Mouse (Mus musculus) heart, embryonic 10.5 days (tissue): ENCODE measurements around the gene Arhgap31. TPM values are rescaled to one million over a fixed set of nuclear protein-coding genes. Genes with fewer than 3 reads are reported as not detected.
"Not testable (repeated sequence)": the region's sequence is repeated elsewhere in the genome, so short reads cannot be mapped to it uniquely, and the experiment has no call there.

Source experiments
- DNase-seq: peaks from one replicate; pipeline ENCODE4 v3.0.0-alpha.2; 2017; ENCODE audit warnings: low spot score
- H3K27ac ChIP-seq: fragments of 300-500 bp; sonication (generic); 2 replicates; pipeline ENCODE4 v1.5.1; 2016; ENCODE audit warnings: mild to moderate bottlenecking
- H3K27me3 ChIP-seq: fragments of 300-500 bp; sonication (generic); 2 replicates; pipeline ENCODE4 v1.6.1; 2016; ENCODE audit warnings: mild to moderate bottlenecking; ENCODE audit not compliant: poor library complexity, insufficient read depth, severe bottlenecking
- H3K36me3 ChIP-seq: fragments of 300-500 bp; sonication (generic); 2 replicates; pipeline ENCODE4 v1.6.1; 2016; ENCODE audit warnings: mild to moderate bottlenecking, moderate library complexity
- H3K4me1 ChIP-seq: fragments of 300-500 bp; sonication (generic); 2 replicates; pipeline ENCODE4 v1.6.1; 2016; ENCODE audit warnings: mild to moderate bottlenecking
- H3K4me3 ChIP-seq: fragments of 300-500 bp; sonication (generic); 2 replicates; pipeline ENCODE4 v1.5.1; 2016; ENCODE audit warnings: mild to moderate bottlenecking, moderate library complexity
- H3K9me3 ChIP-seq: fragments of 300-500 bp; sonication (generic); 2 replicates; pipeline ENCODE4 v1.6.1; 2016; ENCODE audit warnings: mild to moderate bottlenecking, moderate library complexity
- WGBS: fragments of 180-500 bp; shearing (Covaris S2); methylation state at CpG from one replicate; pipeline ENCODE4 v1.1.7; 2016; 5-methylcytosine and 5-hydroxymethylcytosine counted together
- polyA plus RNA-seq: library from polyadenylated mRNA; unstranded; fragments of >200 nt; fragmentation: Nextera tagmentation; extraction: Ambion mirVana; gene quantifications from 2 replicates; pipeline ENCODE4 v1.2.1, GENCODE M21; 2016

The Arhgap31 gene
- polyA plus RNA-seq, 1 experiment from 2014 or later: 27.7 TPM

- DNase-seq: no peak
- Histone ChIP-seq H3K9me3 (no peaks in the 10 kb centered on the region), H3K36me3 (peaks cover 5% of the 10 kb centered on the region; the same call in 1 of the 2 replicates), H3K4me1 (peaks cover 7% of the 10 kb centered on the region; the same call in 1 of the 2 replicates), H3K27ac (no peak overlapping the region), H3K27me3 (no peaks in the 10 kb centered on the region), H3K4me3 (no peak overlapping the region)
- 86% methylated on average over 10 of the region's 10 CpGs for WGBS
These were observed 31.0 kb upstream of the Arhgap31 start for GRCm38 (mm10) chr16:38743941-38744673.

GRCm38 (mm10) chr16:38742659-38743131, 29.6 kb upstream of the Arhgap31 start:
- no peaks in the 10 kb centered on the region for H3K27me3 ChIP-seq
- peak; percentile 84 for DNase-seq
- H3K4me3 ChIP-seq: peak overlapping the region; percentile 73
- peaks cover 7% of the 10 kb centered on the region; the same call in 1 of the 2 replicates for H3K4me1 ChIP-seq
- 0% methylated on average over 13 of the region's 13 CpGs for WGBS
- peaks cover 5% of the 10 kb centered on the region; the same call in 1 of the 2 replicates for H3K36me3 ChIP-seq
- H3K9me3 ChIP-seq: no peaks in the 10 kb centered on the region
- peak overlapping the region; percentile 92 for H3K27ac ChIP-seq

GRCm38 (mm10) chr16:38742113-38742658, 29.1 kb upstream of the Arhgap31 start, which contains the start of gene B4galt4:
TSS of gene B4galt4 (plus strand) at chr16:38742264.
- no peaks in the 10 kb centered on the region for H3K27me3 ChIP-seq
- DNase-seq: peak; percentile 90
- peak within 1 kb of the TSS; percentile 92 for H3K27ac ChIP-seq
- peaks cover 5% of the 10 kb centered on the region; the same call in 1 of the 2 replicates for H3K36me3 ChIP-seq
- peak within 1 kb of the TSS; percentile 73 for H3K4me3 ChIP-seq
- H3K4me1 ChIP-seq: peaks cover 7% of the 10 kb centered on the region; the same call in 1 of the 2 replicates
- under 1% methylated on average over 68 of the region's 69 CpGs for WGBS
- H3K9me3 ChIP-seq: no peaks in the 10 kb centered on the region

GRCm38 (mm10) chr16:38741204-38741903, 28.3 kb upstream of the Arhgap31 start:
- Histone ChIP-seq H3K4me3 (peak overlapping the region; percentile 73), H3K9me3 (no peaks in the 10 kb centered on the region), H3K27ac (no peak overlapping the region), H3K4me1 (peaks cover 7% of the 10 kb centered on the region; the same call in 1 of the 2 replicates), H3K36me3 (peaks cover 5% of the 10 kb centered on the region; the same call in 1 of the 2 replicates), H3K27me3 (no peaks in the 10 kb centered on the region)
- WGBS: 80% methylated on average over 13 of the region's 13 CpGs
- DNase-seq: no peak

- DNase-seq: peak; percentile 74
- Histone ChIP-seq H3K4me1 (peaks cover 5% of the 10 kb centered on the region; the same call in 1 of the 2 replicates), H3K4me3 (no peak overlapping the region), H3K36me3 (no peaks in the 10 kb centered on the region), H3K27me3 (no peaks in the 10 kb centered on the region), H3K27ac (no peak overlapping the region; the same call in 1 of the 2 replicates), H3K9me3 (no peaks in the 10 kb centered on the region)
- 47% methylated on average over 8 of the region's 8 CpGs for WGBS
These were observed 17.8 kb upstream of the Arhgap31 start for GRCm38 (mm10) chr16:38730921-38731320.

- no peaks in the 10 kb centered on the region for H3K36me3 ChIP-seq
- H3K4me3 ChIP-seq: no peak overlapping the region
- no peaks in the 10 kb centered on the region for H3K9me3 ChIP-seq
- DNase-seq: peak; percentile 66
- H3K27ac ChIP-seq: peak overlapping the region; percentile 30; the same call in 1 of the 2 replicates
- H3K27me3 ChIP-seq: no peaks in the 10 kb centered on the region
- peaks cover 5% of the 10 kb centered on the region; the same call in 1 of the 2 replicates for H3K4me1 ChIP-seq
- WGBS: 58% methylated on average over 15 of the region's 15 CpGs
These were observed 16.7 kb upstream of the Arhgap31 start for GRCm38 (mm10) chr16:38729610-38730288.

GRCm38 (mm10) chr16:38729139-38729538, 16.1 kb upstream of the Arhgap31 start:
- peaks cover 11% of the 10 kb centered on the region for H3K4me1 ChIP-seq
- no peaks in the 10 kb centered on the region for H3K36me3 ChIP-seq
- H3K27me3 ChIP-seq: no peaks in the 10 kb centered on the region
- no peak overlapping the region for H3K4me3 ChIP-seq
- H3K27ac ChIP-seq: no peak overlapping the region
- WGBS: 57% methylated on average over 6 of the region's 6 CpGs
- H3K9me3 ChIP-seq: no peaks in the 10 kb centered on the region
- peak; percentile 70 for DNase-seq

- no peaks in the 10 kb centered on the region for H3K36me3 ChIP-seq
- WGBS: 89% methylated on average over 15 of the region's 15 CpGs
- H3K9me3 ChIP-seq: no peaks in the 10 kb centered on the region
- DNase-seq: peak; percentile 68
- no peak overlapping the region for H3K4me3 ChIP-seq
- H3K4me1 ChIP-seq: peaks cover 11% of the 10 kb centered on the region
- no peak overlapping the region for H3K27ac ChIP-seq
- no peaks in the 10 kb centered on the region for H3K27me3 ChIP-seq
These were observed 15.6 kb upstream of the Arhgap31 start for GRCm38 (mm10) chr16:38728576-38729132.

GRCm38 (mm10) chr16:38724974-38725373, 11.9 kb upstream of the Arhgap31 start:
- Histone ChIP-seq H3K9me3 (no peaks in the 10 kb centered on the region), H3K27me3 (no peaks in the 10 kb centered on the region), H3K4me1 (peaks cover 11% of the 10 kb centered on the region), H3K4me3 (no peak overlapping the region), H3K27ac (peak overlapping the region; percentile 42; the same call in 1 of the 2 replicates), H3K36me3 (no peaks in the 10 kb centered on the region)
- WGBS: 57% methylated on average over 13 of the region's 13 CpGs
- peak; percentile 71 for DNase-seq

GRCm38 (mm10) chr16:38724256-38724655, 11.2 kb upstream of the Arhgap31 start:
- Histone ChIP-seq H3K4me3 (no peak overlapping the region), H3K4me1 (peaks cover 10% of the 10 kb centered on the region), H3K27ac (peak overlapping the region; percentile 42; the same call in 1 of the 2 replicates), H3K36me3 (no peaks in the 10 kb centered on the region), H3K27me3 (no peaks in the 10 kb centered on the region), H3K9me3 (no peaks in the 10 kb centered on the region)
- WGBS: 68% methylated on average over 8 of the region's 8 CpGs
- DNase-seq: no peak

GRCm38 (mm10) chr16:38721377-38721776, 8.3 kb upstream of the Arhgap31 start:
- no peaks in the 10 kb centered on the region for H3K9me3 ChIP-seq
- peak; percentile 47 for DNase-seq

GRCm38 (mm10) chr16:38714259-38714526, 1.1 kb upstream of the Arhgap31 start:
- H3K36me3 ChIP-seq, H3K27me3 ChIP-seq, H3K9me3 ChIP-seq: not testable (repeated sequence)
- H3K4me1 ChIP-seq: peaks cover 30% of the 10 kb centered on the region
- H3K27ac ChIP-seq: peak overlapping the region; percentile 99
- DNase-seq: peak; percentile 51
- H3K4me3 ChIP-seq: peak overlapping the region; percentile 89; the same call in 1 of the 2 replicates
- WGBS: 49% methylated on average over 11 of the region's 12 CpGs

More at GRCm38 (mm10) chr16:38721377-38721776, 8.3 kb upstream of the Arhgap31 start:
- H3K36me3 ChIP-seq: no peaks in the 10 kb centered on the region
- WGBS: 87% methylated on average over 8 of the region's 9 CpGs
- no peak overlapping the region for H3K4me3 ChIP-seq
- no peaks in the 10 kb centered on the region for H3K27me3 ChIP-seq
- peaks cover 6% of the 10 kb centered on the region; the same call in 1 of the 2 replicates for H3K4me1 ChIP-seq
- H3K27ac ChIP-seq: no peak overlapping the region
